Comparison of ENCODE assay signal across 11 mouse cellular contexts in genomic region chr9:58271551-58271950, GRCm38 (mm10). TPM values are rescaled to one million over a fixed set of nuclear protein-coding genes. Genes with fewer than 3 reads are reported as not detected.
DNase-seq lines count a peak whose midpoint lies in the region; TF ChIP-seq lines count a peak whose summit lies in the region.
"Not testable (repeated sequence)": the region's sequence is repeated elsewhere in the genome, so short reads cannot be mapped to it uniquely, and the experiment has no call there.
"Had no signal": no experiment of that assay in that cellular context is flagged by ENCODE, and none has a peak within 500 bp of the region (broad histone marks: within the 10 kb centered on the region; RNA-seq: fewer than 3 reads in every experiment).

No protein-coding gene starts in this region.

- TF ChIP-seq CTCF in ES-Bruce4 (IDR thresholded peaks at IDR 0.05; ENCODE audit: low read depth, low read length): not testable (repeated sequence)
- peak; percentile 18; the same call in 1 of the 2 replicates for TF ChIP-seq CTCF in heart, adult 2 months (IDR thresholded peaks at IDR 0.05)
- TF ChIP-seq CTCF in layer of hippocampus, adult 2 months (conservative IDR thresholded peaks at IDR 0.05): peak; percentile 55

- intact Hi-C loops in heart, adult 2 months (cut with DNase I): not testable (repeated sequence)

- peak; percentile 52 for DNase-seq in 416B (ENCODE audit: low read depth)
- peak; percentile 73 for DNase-seq in ZHBTc4 (ENCODE audit: low read depth, low spot score)
- not testable (repeated sequence) for DNase-seq in heart, adult 2 months; layer of hippocampus, adult 2 months (ENCODE audit: low spot score in 2 of 2)
- DNase-seq in splenic B cell, adult 2 months (ENCODE audit: low read depth, low spot score): peak; percentile 63

- not testable (repeated sequence) for TF ChIP-seq EP300 in ES-Bruce4 (IDR thresholded peaks at IDR 0.05; ENCODE audit: insufficient read depth, low read depth, low read length); heart, adult 2 months (IDR thresholded peaks at IDR 0.05; ENCODE audit: insufficient read depth, low read depth, low read length)

- not testable (repeated sequence) for H3K9me3 ChIP-seq in ES-Bruce4 (replicated peaks; ENCODE audit: control insufficient read depth, insufficient read depth, low read length, poor library complexity, severe bottlenecking)

- H3K4me3 ChIP-seq in ES-Bruce4 (ENCODE audit: low read depth, low read length); heart, adult 2 months; layer of hippocampus, adult 2 months; macrophage (ENCODE audit: inconsistent target): not testable (repeated sequence)

- TF ChIP-seq POLR2A in ES-Bruce4 (IDR thresholded peaks at IDR 0.05; ENCODE audit: insufficient read depth, low read length); heart, adult 2 months (IDR thresholded peaks at IDR 0.05; ENCODE audit: insufficient read depth, low read depth, low read length): not testable (repeated sequence)

- not testable (repeated sequence) for H3K4me1 ChIP-seq in ES-Bruce4 (ENCODE audit: control insufficient read depth, insufficient read depth, low read length)
- peaks cover 11% of the 10 kb centered on the region for H3K4me1 ChIP-seq in heart, adult 2 months (ENCODE audit: control insufficient read depth, insufficient read depth, low read length)

- H3K9ac ChIP-seq in ES-Bruce4 (ENCODE audit: low read depth, poor library complexity, severe bottlenecking); heart, adult 2 months (ENCODE audit: low read depth, low read length): not testable (repeated sequence)

- H3K36me3 ChIP-seq in ES-Bruce4 (ENCODE audit: control insufficient read depth, insufficient read depth, low read length, poor library complexity, severe bottlenecking); heart, adult 2 months (ENCODE audit: control insufficient read depth, insufficient read depth, low read length); macrophage (ENCODE audit: inconsistent target); splenic B cell, adult 2 months (ENCODE audit: control insufficient read depth, insufficient read depth, low read length, poor library complexity, severe bottlenecking): not testable (repeated sequence)

- H3K27me3 ChIP-seq in ES-Bruce4 (ENCODE audit: control insufficient read depth, insufficient read depth, low read length, poor library complexity, severe bottlenecking); heart, adult 2 months (ENCODE audit: control insufficient read depth, insufficient read depth, low read length); splenic B cell, adult 2 months (ENCODE audit: control insufficient read depth, insufficient read depth, low read length, poor library complexity, severe bottlenecking): not testable (repeated sequence)

- WGBS in heart, adult 2 months: 92% methylated on average over 9 of the region's 9 CpGs
- 82% methylated on average over 9 of the region's 9 CpGs for WGBS in macrophage (ENCODE audit: missing documents)

- peak overlapping the region; percentile 97 for H3K27ac ChIP-seq in ES-Bruce4 (ENCODE audit: insufficient read depth, low read length)
- peak overlapping the region; percentile 26 for H3K27ac ChIP-seq in heart, adult 2 months
- not testable (repeated sequence) for H3K27ac ChIP-seq in layer of hippocampus, adult 2 months
- peak overlapping the region; percentile 97 for H3K27ac ChIP-seq in macrophage

- H3K79me2 ChIP-seq in heart, adult 2 months (replicated peaks; ENCODE audit: control insufficient read depth, insufficient read depth, low read length); macrophage (ENCODE audit: inconsistent target): not testable (repeated sequence)

RNA-seq across cellular contexts. Expression of gene Stoml1, which starts 18.6 kb away (rescaled TPM):
- polyA plus RNA-seq in ES-Bruce4 (2011; ENCODE audit: insufficient read depth, insufficient read length, low read depth, missing spikeins) (24.6 and 26.5 TPM in 2 replicates), macrophage (2018) (18.3 to 33.2 TPM (median 18.3 TPM) in 3 replicates)
- 1 to 10 TPM; 9.2 to 9.6 TPM for total RNA-seq in heart, adult 2 months (2021)
- polyA plus RNA-seq in heart, adult 2 months (2012; rRNA removed): 23.4 and 29.4 TPM in 2 replicates
- total RNA-seq in layer of hippocampus, adult 2 months (2021): 10 to 100 TPM; 78.6 to 78.7 TPM
- 100 to 1,000 TPM in 13 of 26 experiments, 10 to 100 TPM in 13; 27.1 to 163 (median 99.6) TPM for total RNA-seq in macrophage (2018; cell fraction: chromatin; rRNA removed)
- 10 to 100 TPM; 10.7 to 62.8 (median 27.9) TPM for total RNA-seq in macrophage (2018; cell fraction: cytosol; rRNA removed)
- 100 to 1,000 TPM in 7 of 26 experiments, 10 to 100 TPM in 19; 29.0 to 154 (median 81.6) TPM for total RNA-seq in macrophage (2018; cell fraction: nucleus; rRNA removed)
- polyA plus RNA-seq: erythroblast, embryonic 14.5 days had no signal

RNA-seq across cellular contexts. Expression of gene Pml, which starts 22.0 kb away (rescaled TPM):
- polyA plus RNA-seq in ES-Bruce4 (2011; ENCODE audit: insufficient read depth, insufficient read length, low read depth, missing spikeins) (198 and 200 TPM in 2 replicates), macrophage (2018) (34.6 to 63.1 TPM (median 37.1 TPM) in 3 replicates)
- 1 to 10 TPM; 7.5 to 8.2 TPM for total RNA-seq in heart, adult 2 months (2021)
- 10.4 and 10.5 TPM in 2 replicates for polyA plus RNA-seq in heart, adult 2 months (2012; rRNA removed)
- 10 to 100 TPM; 11.9 to 14.2 TPM for total RNA-seq in layer of hippocampus, adult 2 months (2021)
- total RNA-seq in macrophage (2018; cell fraction: chromatin; rRNA removed): 100 to 1,000 TPM in 20 of 26 experiments, 10 to 100 TPM in 6; 41.8 to 438 (median 201) TPM
- total RNA-seq in macrophage (2018; cell fraction: cytosol; rRNA removed): 100 to 1,000 TPM in 8 of 26 experiments, 10 to 100 TPM in 18; 24.3 to 136 (median 65.2) TPM
- total RNA-seq in macrophage (2018; cell fraction: nucleus; rRNA removed): 100 to 1,000 TPM in 21 of 26 experiments, 10 to 100 TPM in 5; 55.4 to 358 (median 161) TPM

RNA-seq across cellular contexts. Expression of gene Loxl1, which starts 41.4 kb away (rescaled TPM):
- polyA plus RNA-seq in ES-Bruce4 (2011; ENCODE audit: insufficient read depth, insufficient read length, low read depth, missing spikeins) (3.4 and 3.6 TPM in 2 replicates), macrophage (2018) (not detected in 3 replicates)
- total RNA-seq in heart, adult 2 months (2021): 10 to 100 TPM; 22.1 to 28.4 TPM
- 57.5 and 59.7 TPM in 2 replicates for polyA plus RNA-seq in heart, adult 2 months (2012; rRNA removed)
- 1 to 10 TPM; 3.2 to 3.3 TPM for total RNA-seq in layer of hippocampus, adult 2 months (2021)
- 10 to 100 TPM in 1 of 26 experiments, under 1 TPM in 5, not detected in 20; 0.21 to 23.8 (median 0.28) TPM for total RNA-seq in macrophage (2018; cell fraction: chromatin; rRNA removed)
- total RNA-seq in macrophage (2018; cell fraction: cytosol; rRNA removed): under 1 TPM in 2 of 26 experiments, not detected in 24; 0.03 to 0.05 TPM
- 1 to 10 TPM in 1 of 26 experiments, not detected in 25; 3.7 TPM for total RNA-seq in macrophage (2018; cell fraction: nucleus; rRNA removed)
- total RNA-seq: common myeloid progenitor, adult 5-6 weeks; hematopoietic stem cell, adult 5-6 weeks; MEL had no signal

Comparison
In these comparisons a context has a peak if more than half of its experiments do, and no peak if none do; other contexts are left out.
1. RNA of gene Loxl1, which starts 41.4 kb away (polyA plus RNA-seq): 57.5 to 59.7 TPM in heart, adult 2 months; 3.4 to 3.6 TPM in ES-Bruce4 and not detected in macrophage; every median in the first group is over 10 times any median in the second.